Mouse (Mus musculus) hindbrain, postnatal 0 days (tissue): Measurements from ENCODE around the gene Cacna2d1. TPM values are rescaled to one million over a fixed set of nuclear protein-coding genes. Genes with fewer than 3 reads are reported as not detected.

Experiments used
- ATAC-seq: fragments of 200-750 bp; cut with Nextera tagmentation; 2 replicates; pipeline ENCODE4 v1.8.0; 2017; ENCODE audit warnings: mild to moderate bottlenecking, moderate TSS enrichment, moderate library complexity
- DNase-seq: peaks from one replicate; pipeline ENCODE4 v3.0.0-alpha.2; 2015; ENCODE audit warnings: low spot score
- H3K27ac ChIP-seq: fragments of 300-500 bp; sonication (generic); 2 replicates; pipeline ENCODE4 v1.5.1; 2014; ENCODE audit warnings: mild to moderate bottlenecking
- H3K27me3 ChIP-seq: fragments of 300-500 bp; sonication (generic); 2 replicates; pipeline ENCODE4 v1.6.1; 2014; ENCODE audit warnings: low read length, mixed read lengths; ENCODE audit not compliant: insufficient read depth
- H3K36me3 ChIP-seq: fragments of 300-500 bp; sonication (generic); 2 replicates; pipeline ENCODE4 v1.6.1; 2014; ENCODE audit warnings: low read length, mixed read lengths; ENCODE audit not compliant: insufficient read depth
- H3K4me1 ChIP-seq: fragments of 300-500 bp; sonication (generic); 2 replicates; pipeline ENCODE4 v1.6.1; 2014; ENCODE audit warnings: antibody characterized with exemption, low read length, mixed read lengths; ENCODE audit not compliant: insufficient read depth
- H3K4me2 ChIP-seq: fragments of 300-500 bp; sonication (generic); 2 replicates; pipeline ENCODE4 v1.6.1; 2014; ENCODE audit warnings: low read depth, mild to moderate bottlenecking, low read length, moderate library complexity, mixed read lengths
- H3K4me3 ChIP-seq: fragments of 300-500 bp; sonication (generic); 2 replicates; pipeline ENCODE4 v1.5.1; 2014; ENCODE audit warnings: low read length
- H3K9ac ChIP-seq: fragments of 300-500 bp; sonication (generic); replicated peaks from 2 replicates; pipeline ENCODE4 v1.6.1; 2014; ENCODE audit warnings: mild to moderate bottlenecking, low read length, moderate library complexity, mixed read lengths
- H3K9me3 ChIP-seq: fragments of 300-500 bp; sonication (generic); 2 replicates; pipeline ENCODE4 v1.6.1; 2016; ENCODE audit warnings: low read length, mixed read lengths
- CTCF ChIP-seq: IDR thresholded peaks from 2 replicates; pipeline ENCODE4 v1.5.1; 2016; ENCODE audit warnings: antibody characterized with exemption, control low read depth, low read depth
- WGBS: fragments of 180-500 bp; shearing (Covaris S2); extraction: QIAGEN DNeasy Blood & Tissue Kit; methylation state at CpG from one replicate; pipeline ENCODE4 v1.1.7; 2014; 5-methylcytosine and 5-hydroxymethylcytosine counted together
- polyA plus RNA-seq: library from polyadenylated mRNA; unstranded; fragments of >200 nt; fragmentation: Nextera tagmentation; extraction: Ambion mirVana; gene quantifications from 2 replicates; pipeline ENCODE4 v1.2.1, GENCODE M21; 2015
- total RNA-seq: library from RNA; depleted of rRNA; stranded (reverse); fragments of >200 nt; gene quantifications from 2 replicates; pipeline ENCODE4 v1.2.3, GENCODE M21; 2014

Cacna2d1 gene
- total and polyA plus RNA-seq, 2 experiments from 2014 or later: 36.3 to 58.8 TPM

- TF ChIP-seq CTCF: peak; percentile 63
- ATAC-seq (0 out of 2 replicates have a peak, but pooled peaks have one; percentile 62), DNase-seq (peak; percentile 59)
These were observed 265.3 kb downstream of the Cacna2d1 start for GRCm38 (mm10) chr5:16199816-16200215.

DNA sequence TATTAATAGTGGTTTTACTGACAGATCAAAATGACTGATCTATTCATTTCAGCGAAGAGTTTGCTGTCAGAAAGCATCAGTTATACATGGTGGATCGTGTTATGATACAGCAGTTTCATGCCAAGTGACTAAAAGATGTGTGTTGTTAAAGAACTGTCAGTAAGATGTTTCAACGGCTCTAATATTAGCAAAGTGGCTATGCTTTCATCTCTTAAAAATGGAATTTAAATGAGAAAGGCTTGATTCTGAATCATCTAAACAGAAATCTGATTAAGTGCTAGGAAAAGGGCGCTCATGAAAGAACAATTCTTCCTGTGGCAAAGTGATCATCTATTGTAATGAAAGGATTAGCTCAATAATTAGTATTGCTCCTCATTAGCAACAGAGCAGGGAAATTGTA, 287.5 kb downstream of the Cacna2d1 start:
- WGBS: 71% methylated on average over 4 of the region's 4 CpGs
- Histone ChIP-seq H3K27me3 (no peaks in the 10 kb centered on the region), H3K9ac (no peak overlapping the region), H3K9me3 (no peaks in the 10 kb centered on the region), H3K4me2 (no peak overlapping the region), H3K4me3 (no peak overlapping the region), H3K36me3 (no peaks in the 10 kb centered on the region), H3K4me1 (no peaks in the 10 kb centered on the region), H3K27ac (no peak overlapping the region)
- ATAC-seq (no peak), DNase-seq (no peak)
- no peak for TF ChIP-seq CTCF

More at GRCm38 (mm10) chr5:16199816-16200215, 265.3 kb downstream of the Cacna2d1 start:
- Histone ChIP-seq H3K27me3 (no peaks in the 10 kb centered on the region), H3K36me3 (no peaks in the 10 kb centered on the region), H3K27ac (no peak overlapping the region), H3K9me3 (no peaks in the 10 kb centered on the region), H3K4me1 (no peaks in the 10 kb centered on the region), H3K4me3 (no peak overlapping the region), H3K4me2 (no peak overlapping the region), H3K9ac (no peak overlapping the region)
- WGBS: 37% methylated on average over 2 of the region's 2 CpGs

- H3K27me3 ChIP-seq: no peaks in the 10 kb centered on the region
- TF ChIP-seq CTCF: no peak
- no peak overlapping the region for H3K4me3 ChIP-seq
- DNase-seq: no peak
- no peak overlapping the region for H3K27ac ChIP-seq
- no peaks in the 10 kb centered on the region for H3K9me3 ChIP-seq
- H3K4me1 ChIP-seq: no peaks in the 10 kb centered on the region
- H3K4me2 ChIP-seq: no peak overlapping the region
- no peak for ATAC-seq
- WGBS: 25% methylated on average over 2 of the region's 2 CpGs
- H3K36me3 ChIP-seq: no peaks in the 10 kb centered on the region
- no peak overlapping the region for H3K9ac ChIP-seq
These were observed 290.9 kb downstream of the Cacna2d1 start for GRCm38 (mm10) chr5:16225359-16225758.

GRCm38 (mm10) chr5:16229384-16229783, 294.9 kb downstream of the Cacna2d1 start:
- Histone ChIP-seq H3K36me3 (no peaks in the 10 kb centered on the region), H3K27me3 (no peaks in the 10 kb centered on the region), H3K4me3 (no peak overlapping the region), H3K9me3 (no peaks in the 10 kb centered on the region), H3K4me2 (no peak overlapping the region), H3K27ac (no peak overlapping the region), H3K9ac (no peak overlapping the region), H3K4me1 (0 out of 2 replicates have a peak, but pooled peaks cover 2% of the 10 kb centered on the region)
- peak; percentile 70; the same call in 1 of the 2 replicates for ATAC-seq
- whole genome bisulfite sequencing: 52% methylated on average over 3 of the region's 3 CpGs
- TF ChIP-seq CTCF: no peak
- DNase-seq: peak; percentile 30

- DNase-seq (no peak), ATAC-seq (no peak)
- no peak overlapping the region for H3K9ac ChIP-seq
- no peak overlapping the region for H3K4me2 ChIP-seq
- WGBS: 81% methylated on average over 9 of the region's 9 CpGs
- H3K36me3 ChIP-seq: no peaks in the 10 kb centered on the region
- no peak overlapping the region for H3K27ac ChIP-seq
- H3K27me3 ChIP-seq: no peaks in the 10 kb centered on the region
- H3K9me3 ChIP-seq: no peaks in the 10 kb centered on the region
- no peak overlapping the region for H3K4me3 ChIP-seq
- TF ChIP-seq CTCF: no peak
- 0 out of 2 replicates have a peak, but pooled peaks cover 9% of the 10 kb centered on the region for H3K4me1 ChIP-seq
These were observed 297.0 kb downstream of the Cacna2d1 start for GRCm38 (mm10) chr5:16231477-16231876.

DNA sequence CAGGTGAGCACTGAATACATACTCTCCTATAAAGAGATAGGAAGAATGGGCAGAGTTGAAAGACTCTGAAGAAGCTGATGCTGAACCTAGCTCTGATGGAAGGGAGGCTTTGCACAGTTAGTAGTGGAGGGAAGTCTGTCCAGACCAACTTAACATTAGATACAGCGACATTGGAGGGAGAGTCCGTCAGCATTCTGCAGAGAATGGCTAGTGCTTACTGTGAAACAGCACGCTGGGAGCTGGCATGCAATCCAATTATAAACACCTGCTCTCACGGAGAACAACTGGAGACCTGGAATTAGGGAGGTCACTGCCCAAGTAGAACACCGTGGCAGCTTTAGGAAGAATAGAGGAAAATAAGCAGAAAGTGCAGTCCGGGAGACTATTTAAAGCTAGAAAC, 300.4 kb downstream of the Cacna2d1 start:
- Histone ChIP-seq H3K9ac (no peak overlapping the region), H3K27ac (no peak overlapping the region), H3K4me3 (no peak overlapping the region), H3K27me3 (no peaks in the 10 kb centered on the region), H3K4me2 (no peak overlapping the region), H3K36me3 (no peaks in the 10 kb centered on the region), H3K4me1 (0 out of 2 replicates have a peak, but pooled peaks cover 9% of the 10 kb centered on the region), H3K9me3 (no peaks in the 10 kb centered on the region)
- 36% methylated on average over 6 of the region's 6 CpGs for WGBS
- ATAC-seq (no peak), DNase-seq (peak; percentile 5)
- no peak for TF ChIP-seq CTCF

DNA sequence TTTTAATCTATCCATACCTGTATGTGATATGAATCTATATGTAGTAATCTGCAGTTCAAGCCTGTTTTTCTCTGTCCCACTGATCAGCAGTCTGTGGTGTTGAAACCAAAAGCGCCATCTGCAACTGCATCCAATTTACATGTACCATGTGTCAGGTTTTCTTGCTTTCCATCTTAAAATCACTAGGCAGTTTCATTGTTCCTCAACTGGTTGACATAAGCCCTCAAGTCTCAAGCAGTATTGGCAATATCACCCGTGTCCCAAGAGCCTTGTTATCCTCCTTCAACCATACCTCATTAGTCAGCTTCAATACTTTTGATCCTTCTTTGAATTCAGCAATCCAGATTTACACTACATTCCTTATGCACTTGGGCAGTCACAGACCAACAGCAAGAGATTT, 301.4 kb downstream of the Cacna2d1 start:
- Histone ChIP-seq H3K9me3 (no peaks in the 10 kb centered on the region), H3K4me2 (no peak overlapping the region), H3K9ac (no peak overlapping the region), H3K27ac (no peak overlapping the region), H3K4me1 (0 out of 2 replicates have a peak, but pooled peaks cover 9% of the 10 kb centered on the region), H3K27me3 (no peaks in the 10 kb centered on the region), H3K36me3 (no peaks in the 10 kb centered on the region), H3K4me3 (no peak overlapping the region)
- WGBS: 55% methylated on average over 2 of the region's 2 CpGs
- DNase-seq (peak; percentile 25), ATAC-seq (peak; percentile 36; the same call in 1 of the 2 replicates)
- no peak for TF ChIP-seq CTCF
